Mouse (Mus musculus) cortical plate, adult 2 months (tissue): ENCODE measurements around the gene Eif4e2.

Source experiments
- CTCF ChIP-seq: fragments of 200-500 bp; IDR thresholded peaks from 2 replicates; pipeline ENCODE4 v1.5.1; 2011; ENCODE audit warnings: mild to moderate bottlenecking, control low read depth, low read length; ENCODE audit not compliant: insufficient read depth; ENCODE audit errors: extremely low read depth
- POLR2A ChIP-seq: fragments of 200-500 bp; IDR thresholded peaks from 2 replicates; pipeline ENCODE4 v1.6.1; 2011; ENCODE audit warnings: mild to moderate bottlenecking, low read length, control low read depth; ENCODE audit not compliant: insufficient read depth; ENCODE audit errors: extremely low read depth

DNA sequence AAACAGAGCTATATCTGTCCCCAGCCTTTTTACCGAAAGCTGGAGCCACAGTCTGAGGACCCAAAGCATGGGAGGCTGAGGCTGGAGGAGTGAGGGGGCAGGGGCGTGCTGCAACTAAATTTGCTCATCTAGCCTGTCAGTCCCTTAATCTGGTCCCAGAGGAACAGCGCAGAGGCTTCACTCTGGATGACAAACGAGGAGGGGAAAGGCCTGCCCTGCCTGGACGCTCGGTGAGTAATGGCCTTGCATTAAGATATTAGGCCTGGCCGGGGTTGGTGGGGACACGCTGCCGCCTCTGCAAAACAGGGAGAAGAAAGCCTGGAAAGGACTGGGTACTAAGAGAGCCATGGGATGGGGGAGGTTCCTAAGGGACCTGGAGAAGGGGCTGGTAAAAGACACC is 41.4 kb upstream of the Eif4e2 start:
- TF ChIP-seq POLR2A: no peak
- TF ChIP-seq CTCF: no peak
